Mouse (Mus musculus): Measurements from ENCODE around the gene Eps8l1. TPM values are rescaled to one million over a fixed set of nuclear protein-coding genes. Genes with fewer than 3 reads are reported as not detected.

Gene Eps8l1
- total RNA-seq, 4 experiments from 2014 or later, result 1.3 to 5.8 (median 3.6) TPM

GRCm38 (mm10) chr7:4478021-4478795 is 17.7 kb downstream of the Eps8l1 start:
- DNase-seq (ENCODE audit: low spot score), result peak; percentile 89

GRCm38 (mm10) chr7:4478796-4479291 is 18.4 kb downstream of the Eps8l1 start:
- no peak for DNase-seq (ENCODE audit: low spot score)

GRCm38 (mm10) chr7:4479674-4480073 is 19.2 kb downstream of the Eps8l1 start:
- DNase-seq (ENCODE audit: low spot score), result no peak

- DNase-seq (ENCODE audit: low spot score), result no peak
Measured at GRCm38 (mm10) chr7:4482281-4482680, 21.8 kb downstream of the Eps8l1 start.

- peak; percentile 86 for DNase-seq (ENCODE audit: low spot score)
Measured at GRCm38 (mm10) chr7:4491308-4491707, 30.8 kb downstream of the Eps8l1 start.

- peak; percentile 80 for DNase-seq (ENCODE audit: low spot score)
Measured at GRCm38 (mm10) chr7:4492284-4493224, 32.1 kb downstream of the Eps8l1 start.

GRCm38 (mm10) chr7:4493991-4494390 is 33.5 kb downstream of the Eps8l1 start:
- no peak for DNase-seq (ENCODE audit: low spot score)

GRCm38 (mm10) chr7:4496468-4496867 is 36.0 kb downstream of the Eps8l1 start:
- no peak for DNase-seq (ENCODE audit: low spot score)

- DNase-seq (ENCODE audit: low spot score), result no peak
Measured at GRCm38 (mm10) chr7:4497271-4497903, 36.9 kb downstream of the Eps8l1 start.

GRCm38 (mm10) chr7:4498251-4498650 is 37.8 kb downstream of the Eps8l1 start:
- peak; percentile 92 for DNase-seq (ENCODE audit: low spot score)

- DNase-seq (ENCODE audit: low spot score), result no peak
Measured at GRCm38 (mm10) chr7:4499034-4499433, 38.6 kb downstream of the Eps8l1 start.

GRCm38 (mm10) chr7:4500892-4501471 is 40.5 kb downstream of the Eps8l1 start:
- no peak for DNase-seq (ENCODE audit: low spot score)

GRCm38 (mm10) chr7:4501558-4502397 is 41.3 kb downstream of the Eps8l1 start, which contains the start of gene Ppp1r12c:
Gene Ppp1r12c, minus strand, starts transcription at chr7:4501680.
- peak; percentile 97 for DNase-seq (ENCODE audit: low spot score)

- DNase-seq (ENCODE audit: low spot score), result peak; percentile 70
Measured at GRCm38 (mm10) chr7:4502421-4503090, 42.1 kb downstream of the Eps8l1 start.

GRCm38 (mm10) chr7:4503100-4503499 is 42.6 kb downstream of the Eps8l1 start:
- DNase-seq (ENCODE audit: low spot score), result no peak

GRCm38 (mm10) chr7:4503858-4504257 is 43.4 kb downstream of the Eps8l1 start:
- no peak for DNase-seq (ENCODE audit: low spot score)

- no peak for DNase-seq (ENCODE audit: low spot score)
Measured at GRCm38 (mm10) chr7:4504646-4505435, 44.4 kb downstream of the Eps8l1 start.

- DNase-seq (ENCODE audit: low spot score), result no peak
Measured at GRCm38 (mm10) chr7:4507220-4507619, 46.7 kb downstream of the Eps8l1 start.

Measured in heart, adult 8-10 months (tissue).